In genomic region chr4:135872589-135873391, GRCm38 (mm10) we compare ENCODE assay signal across 8 mouse cellular contexts. TPM values are rescaled to one million over a fixed set of nuclear protein-coding genes. Genes with fewer than 3 reads are reported as not detected.
DNase-seq lines count a peak whose midpoint lies in the region; ATAC-seq and TF ChIP-seq lines count a peak whose summit lies in the region.

No protein-coding gene starts in this region.

- TF ChIP-seq POLR2A in ES-Bruce4 (IDR thresholded peaks at IDR 0.05; ENCODE audit: insufficient read depth, low read length), result no peak

- no peak for TF ChIP-seq CTCF in ES-Bruce4 (IDR thresholded peaks at IDR 0.05; ENCODE audit: low read depth, low read length)
- no peak for TF ChIP-seq CTCF in liver, embryonic 14.5 days (IDR thresholded peaks at IDR 0.05; ENCODE audit: low read depth)

- H3K4me3 ChIP-seq in heart, embryonic 10.5 days, result peak overlapping the region; percentile 84
- peak overlapping the region; percentile 85 for H3K4me3 ChIP-seq in ES-Bruce4 (ENCODE audit: low read depth, low read length)
- H3K4me3 ChIP-seq in heart, embryonic 11.5 days (ENCODE audit: low read depth, low read length), result peak overlapping the region; percentile 75
- H3K4me3 ChIP-seq in liver, embryonic 14.5 days (ENCODE audit: insufficient read depth in 1 of 2, low read depth in 2 of 2, low read length in 2 of 2), result peak overlapping the region; percentile 78 to 91

- no peak for TF ChIP-seq EP300 in ES-Bruce4 (IDR thresholded peaks at IDR 0.05; ENCODE audit: insufficient read depth, low read depth, low read length)
- TF ChIP-seq EP300 in liver, embryonic 14.5 days (IDR thresholded peaks at IDR 0.05; ENCODE audit: low read depth), result no peak

- H3K27ac ChIP-seq in heart, embryonic 10.5 days, result peak overlapping the region; percentile 98
- peak overlapping the region; percentile 77 for H3K27ac ChIP-seq in ES-Bruce4 (ENCODE audit: insufficient read depth, low read length)
- peak overlapping the region; percentile 100 for H3K27ac ChIP-seq in heart, embryonic 11.5 days (ENCODE audit: low read depth, low read length)
- H3K27ac ChIP-seq in liver, embryonic 14.5 days, result peak overlapping the region; percentile 87

- H3K4me1 ChIP-seq in heart, embryonic 10.5 days, result peaks cover 45% of the 10 kb centered on the region
- H3K4me1 ChIP-seq in ES-Bruce4 (ENCODE audit: control insufficient read depth, insufficient read depth, low read length), result peaks cover 3% of the 10 kb centered on the region
- H3K4me1 ChIP-seq in heart, embryonic 11.5 days (ENCODE audit: control insufficient read depth, insufficient read depth, low read length), result peaks cover 40% of the 10 kb centered on the region
- H3K4me1 ChIP-seq in liver, embryonic 14.5 days (replicated peaks; ENCODE audit: control insufficient read depth in 2 of 2, insufficient read depth in 2 of 2, low read length in 1 of 2), result peaks cover 32 to 38% of the 10 kb centered on the region in 2 experiments

- DNase-seq in heart, embryonic 10.5 days (ENCODE audit: low spot score), result peak; percentile 71
- DNase-seq in heart, adult 9 months (ENCODE audit: low spot score in 2 of 2), result no peak
- no peak for DNase-seq in liver, embryonic 14.5 days (ENCODE audit: low read depth in 3 of 3, low spot score in 3 of 3)
- no peak for DNase-seq in gastrocnemius, adult 18-20 months (ENCODE audit: low spot score)
- DNase-seq in right cerebral cortex, postnatal 25 days, result no peak
- DNase-seq in retina, postnatal 1 day, result no peak

- no peak for ATAC-seq in heart, embryonic 11.5 days (replicated peaks; ENCODE audit: insufficient number of reproducible peaks, low FRiP score, low TSS enrichment)
- ATAC-seq in liver, embryonic 14.5 days (ENCODE audit: insufficient read depth), result no peak

- no peaks in the 10 kb centered on the region for H3K27me3 ChIP-seq in heart, embryonic 10.5 days (ENCODE audit: insufficient read depth, poor library complexity, severe bottlenecking)
- H3K27me3 ChIP-seq in ES-Bruce4 (ENCODE audit: control insufficient read depth, insufficient read depth, low read length, poor library complexity, severe bottlenecking), result no peaks in the 10 kb centered on the region
- no peaks in the 10 kb centered on the region for H3K27me3 ChIP-seq in heart, embryonic 11.5 days (ENCODE audit: control insufficient read depth, insufficient read depth, low read length)
- H3K27me3 ChIP-seq in liver, embryonic 14.5 days (ENCODE audit: control insufficient read depth, insufficient read depth, low read length), result no peaks in the 10 kb centered on the region

- H3K9me3 ChIP-seq in heart, embryonic 10.5 days, result no peaks in the 10 kb centered on the region
- no peaks in the 10 kb centered on the region for H3K9me3 ChIP-seq in ES-Bruce4 (replicated peaks; ENCODE audit: control insufficient read depth, insufficient read depth, low read length, poor library complexity, severe bottlenecking)
- no peaks in the 10 kb centered on the region for H3K9me3 ChIP-seq in heart, embryonic 11.5 days (replicated peaks; ENCODE audit: control insufficient read depth, low read length)
- no peaks in the 10 kb centered on the region for H3K9me3 ChIP-seq in liver, embryonic 14.5 days (ENCODE audit: control insufficient read depth, low read length)

- 14% methylated on average over 17 of the region's 17 CpGs for WGBS in heart, embryonic 10.5 days
- 12% methylated on average over 17 of the region's 17 CpGs for WGBS in heart, embryonic 11.5 days (ENCODE audit: insufficient replicate concordance)
- WGBS in liver, embryonic 14.5 days (ENCODE audit: insufficient replicate concordance), result 10% methylated on average over 17 of the region's 17 CpGs

- H3K9ac ChIP-seq in ES-Bruce4 (ENCODE audit: low read depth, poor library complexity, severe bottlenecking), result peak overlapping the region; percentile 87
- peak overlapping the region; percentile 95 for H3K9ac ChIP-seq in heart, embryonic 11.5 days (ENCODE audit: low read depth, low read length)
- peak overlapping the region; percentile 88 for H3K9ac ChIP-seq in liver, embryonic 14.5 days (replicated peaks)

- peak overlapping the region; percentile 77 for H3K4me2 ChIP-seq in heart, embryonic 11.5 days
- H3K4me2 ChIP-seq in liver, embryonic 14.5 days (ENCODE audit: low read depth), result peak overlapping the region; percentile 80

- H3K36me3 ChIP-seq in heart, embryonic 10.5 days, result peaks cover 32% of the 10 kb centered on the region
- peaks cover 36% of the 10 kb centered on the region for H3K36me3 ChIP-seq in ES-Bruce4 (ENCODE audit: control insufficient read depth, insufficient read depth, low read length, poor library complexity, severe bottlenecking)
- H3K36me3 ChIP-seq in heart, embryonic 11.5 days (ENCODE audit: control insufficient read depth, insufficient read depth, low read length), result peaks cover 11% of the 10 kb centered on the region
- H3K36me3 ChIP-seq in liver, embryonic 14.5 days (replicated peaks; ENCODE audit: control insufficient read depth, insufficient read depth, low read depth), result peaks cover 37% of the 10 kb centered on the region

RNA-seq across cellular contexts. Expression of gene Pnrc2, which starts 0.9 kb away (rescaled TPM):
- polyA plus RNA-seq in heart, embryonic 10.5 days (2016; fragmentation: Nextera tagmentation; extraction: Ambion mirVana), result 121 and 150 TPM in 2 replicates
- polyA plus RNA-seq in ES-Bruce4 (2011; ENCODE audit: insufficient read depth, insufficient read length, low read depth, missing spikeins), result 77.4 and 84.4 TPM in 2 replicates
- 138 and 144 TPM in 2 replicates for polyA plus RNA-seq in heart, embryonic 11.5 days (2014; fragmentation: Nextera tagmentation; extraction: Ambion mirVana)
- polyA plus RNA-seq in liver, embryonic 14.5 days (2012; rRNA removed), result 25.4 and 43.4 TPM in 2 replicates
- polyA plus RNA-seq in liver, embryonic 14.5 days (2014; fragmentation: Nextera tagmentation; extraction: Ambion mirVana), result 80.2 and 81.9 TPM in 2 replicates
- total RNA-seq in gastrocnemius, adult 18-20 months (2021), result 10 to 100 TPM; 39.8 to 42.2 TPM

RNA-seq across cellular contexts. Expression of gene Srsf10, which starts 17.2 kb away (rescaled TPM):
- 188 and 227 TPM in 2 replicates for polyA plus RNA-seq in heart, embryonic 10.5 days (2016; fragmentation: Nextera tagmentation; extraction: Ambion mirVana)
- polyA plus RNA-seq in ES-Bruce4 (2011; ENCODE audit: insufficient read depth, insufficient read length, low read depth, missing spikeins), result 293 and 302 TPM in 2 replicates
- 191 and 202 TPM in 2 replicates for polyA plus RNA-seq in heart, embryonic 11.5 days (2014; fragmentation: Nextera tagmentation; extraction: Ambion mirVana)
- 33.2 and 49.6 TPM in 2 replicates for polyA plus RNA-seq in liver, embryonic 14.5 days (2012; rRNA removed)
- polyA plus RNA-seq in liver, embryonic 14.5 days (2014; fragmentation: Nextera tagmentation; extraction: Ambion mirVana), result 108 and 110 TPM in 2 replicates
- 10 to 100 TPM; 25.6 to 27.0 TPM for total RNA-seq in gastrocnemius, adult 18-20 months (2021)

RNA-seq across cellular contexts. Expression of gene Cnr2, which starts 22.4 kb away (rescaled TPM):
- 0.60 and 1.4 TPM in 2 replicates for polyA plus RNA-seq in heart, embryonic 10.5 days (2016; fragmentation: Nextera tagmentation; extraction: Ambion mirVana)
- polyA plus RNA-seq in ES-Bruce4 (2011; ENCODE audit: insufficient read depth, insufficient read length, low read depth, missing spikeins), result 0.16 TPM in 1 of 2 replicates, not detected in the other
- polyA plus RNA-seq in heart, embryonic 11.5 days (2014; fragmentation: Nextera tagmentation; extraction: Ambion mirVana), result 0.25 and 0.73 TPM in 2 replicates
- polyA plus RNA-seq in liver, embryonic 14.5 days (2012; rRNA removed), result 1.6 and 2.1 TPM in 2 replicates
- polyA plus RNA-seq in liver, embryonic 14.5 days (2014; fragmentation: Nextera tagmentation; extraction: Ambion mirVana), result 2.3 and 2.5 TPM in 2 replicates
- under 1 TPM in 1 of 2 experiments, not detected in 1; 0.12 TPM for total RNA-seq in gastrocnemius, adult 18-20 months (2021)

RNA-seq across cellular contexts. Expression of gene Fuca1, which starts 47.7 kb away (rescaled TPM):
- polyA plus RNA-seq in heart, embryonic 10.5 days (2016; fragmentation: Nextera tagmentation; extraction: Ambion mirVana), result 44.2 and 51.2 TPM in 2 replicates
- 46.0 and 47.2 TPM in 2 replicates for polyA plus RNA-seq in ES-Bruce4 (2011; ENCODE audit: insufficient read depth, insufficient read length, low read depth, missing spikeins)
- polyA plus RNA-seq in heart, embryonic 11.5 days (2014; fragmentation: Nextera tagmentation; extraction: Ambion mirVana), result 42.4 and 46.5 TPM in 2 replicates
- 8.8 and 12.0 TPM in 2 replicates for polyA plus RNA-seq in liver, embryonic 14.5 days (2012; rRNA removed)
- polyA plus RNA-seq in liver, embryonic 14.5 days (2014; fragmentation: Nextera tagmentation; extraction: Ambion mirVana), result 19.0 and 23.6 TPM in 2 replicates
- total RNA-seq in gastrocnemius, adult 18-20 months (2021), result 10 to 100 TPM; 22.5 to 23.3 TPM
